Mouse (Mus musculus) cerebellum, postnatal 14 days (tissue): ENCODE results near the gene Cxcl1.

ENCODE experiments used
- DNase-seq, 2 experiments: peaks; one replicate each; pipeline ENCODE4 v3.0.0; 2021; ENCODE audit warnings: mixed read lengths in 2 of 2

Cxcl1 gene

GRCm38 (mm10) chr5:90891464-90891813 is 398 bp downstream of the Cxcl1 start:
- DNase-seq: no peak

GRCm38 (mm10) chr5:90894231-90894630 is 3.2 kb downstream of the Cxcl1 start:
- no peak for DNase-seq

- DNase-seq: no peak
Observed at GRCm38 (mm10) chr5:90897429-90897828, 6.4 kb downstream of the Cxcl1 start.

GRCm38 (mm10) chr5:90899308-90899707 is 8.3 kb downstream of the Cxcl1 start:
- DNase-seq: no peak

GRCm38 (mm10) chr5:90900147-90900546 is 9.1 kb downstream of the Cxcl1 start:
- peak; percentile 80 to 82 for DNase-seq

GRCm38 (mm10) chr5:90900688-90901087 is 9.6 kb downstream of the Cxcl1 start:
- DNase-seq: no peak

GRCm38 (mm10) chr5:90902380-90903260 is 11.6 kb downstream of the Cxcl1 start:
- peak; percentile 32 to 38 for DNase-seq

GRCm38 (mm10) chr5:90903339-90904020 is 12.4 kb downstream of the Cxcl1 start, which contains the start of gene Cxcl2:
Gene Cxcl2 (plus strand): TSS chr5:90903871.
- DNase-seq: no peak

- DNase-seq: peak; percentile 79 to 84
Observed at GRCm38 (mm10) chr5:90908983-90909382, 17.9 kb downstream of the Cxcl1 start.

- DNase-seq: no peak
Observed at GRCm38 (mm10) chr5:90919495-90919894, 28.5 kb downstream of the Cxcl1 start.

- DNase-seq: no peak
Observed at GRCm38 (mm10) chr5:90922958-90923357, 31.9 kb downstream of the Cxcl1 start.

- DNase-seq: no peak
Observed at GRCm38 (mm10) chr5:90930546-90930945, 39.5 kb downstream of the Cxcl1 start.

GRCm38 (mm10) chr5:90930971-90931851 is 40.2 kb downstream of the Cxcl1 start, which contains the start of gene Mthfd2l:
Gene Mthfd2l (plus strand): TSS chr5:90931117.
- DNase-seq: peak; percentile 82

GRCm38 (mm10) chr5:90931911-90932310 is 40.9 kb downstream of the Cxcl1 start:
- DNase-seq: no peak

- no peak for DNase-seq
Observed at GRCm38 (mm10) chr5:90936706-90937105, 45.7 kb downstream of the Cxcl1 start.
